Mouse (Mus musculus) limb, embryonic 12.5 days (tissue): ENCODE data around the gene Arhgap23. TPM values are rescaled to one million over a fixed set of nuclear protein-coding genes. Genes with fewer than 3 reads are reported as not detected.

Experiments
- ATAC-seq: fragments of 200-750 bp; cut with Nextera tagmentation; 2 replicates; pipeline ENCODE4 v1.8.0; 2017; ENCODE audit warnings: low read depth, moderate TSS enrichment; ENCODE audit not compliant: insufficient number of reproducible peaks, insufficient read depth, low FRiP score, low TSS enrichment
- H3K27ac ChIP-seq: fragments of 300-500 bp; sonication (generic); 2 replicates; pipeline ENCODE4 v1.5.1; 2016; ENCODE audit warnings: mild to moderate bottlenecking, moderate library complexity
- H3K27me3 ChIP-seq: fragments of 300-500 bp; sonication (generic); 2 replicates; pipeline ENCODE4 v1.6.1; 2016; ENCODE audit warnings: mild to moderate bottlenecking, moderate library complexity
- H3K36me3 ChIP-seq: fragments of 300-500 bp; sonication (generic); 2 replicates; pipeline ENCODE4 v1.6.1; 2016; ENCODE audit warnings: mild to moderate bottlenecking, moderate library complexity
- H3K4me1 ChIP-seq: fragments of 300-500 bp; sonication (generic); replicated peaks from 2 replicates; pipeline ENCODE4 v1.6.1; 2016
- H3K4me2 ChIP-seq: fragments of 300-500 bp; sonication (generic); 2 replicates; pipeline ENCODE4 v1.6.1; 2016; ENCODE audit warnings: mild to moderate bottlenecking, moderate library complexity
- H3K4me3 ChIP-seq: fragments of 300-500 bp; sonication (generic); replicated peaks from 2 replicates; pipeline ENCODE4 v1.5.1; 2016; ENCODE audit warnings: mild to moderate bottlenecking
- H3K9ac ChIP-seq: fragments of 300-500 bp; sonication (generic); replicated peaks from 2 replicates; pipeline ENCODE4 v1.6.1; 2016; ENCODE audit warnings: mild to moderate bottlenecking, moderate library complexity
- H3K9me3 ChIP-seq: fragments of 300-500 bp; sonication (generic); 2 replicates; pipeline ENCODE4 v1.6.1; 2016; ENCODE audit warnings: mild to moderate bottlenecking, moderate library complexity
- whole genome bisulfite sequencing: fragments of 180-500 bp; shearing (Covaris S2); methylation state at CpG from one replicate; pipeline ENCODE4 v1.1.7; 2016; 5-methylcytosine and 5-hydroxymethylcytosine counted together
- polyA plus RNA-seq: library from polyadenylated mRNA; unstranded; fragments of >200 nt; fragmentation: Nextera tagmentation; extraction: Ambion mirVana; gene quantifications from 2 replicates; pipeline ENCODE4 v1.2.1, GENCODE M21; 2016

Gene Arhgap23
- polyA plus RNA-seq, 1 experiment from 2014 or later, result 7.4 TPM

DNA sequence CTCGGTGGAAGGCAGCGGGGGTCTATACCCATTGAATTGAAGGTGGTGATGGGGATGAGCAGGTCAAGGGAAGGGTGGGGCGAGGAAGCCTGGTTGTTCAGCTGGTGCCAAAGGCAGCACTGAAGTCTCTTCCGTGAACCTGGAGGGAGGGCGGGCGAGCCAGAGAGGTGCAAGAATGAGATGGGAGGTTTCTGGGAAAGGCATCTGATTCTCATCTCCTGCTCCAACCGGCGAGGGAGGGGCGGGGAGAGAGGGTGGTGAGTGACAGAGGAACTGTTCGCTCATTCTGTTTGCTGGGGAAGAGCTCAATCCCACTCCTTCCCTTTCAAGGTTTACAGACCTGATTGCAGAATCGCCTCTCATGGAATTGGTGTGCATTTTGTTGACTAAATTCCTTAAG is 21.7 kb upstream of the Arhgap23 start:
- Histone ChIP-seq H3K9me3 (no peaks in the 10 kb centered on the region), H3K4me3 (no peak overlapping the region), H3K36me3 (peaks cover 86% of the 10 kb centered on the region), H3K4me1 (no peaks in the 10 kb centered on the region), H3K4me2 (no peak overlapping the region), H3K9ac (no peak overlapping the region), H3K27me3 (no peaks in the 10 kb centered on the region), H3K27ac (no peak overlapping the region)
- 78% methylated on average over 11 of the region's 11 CpGs for WGBS
- no peak for ATAC-seq

DNA sequence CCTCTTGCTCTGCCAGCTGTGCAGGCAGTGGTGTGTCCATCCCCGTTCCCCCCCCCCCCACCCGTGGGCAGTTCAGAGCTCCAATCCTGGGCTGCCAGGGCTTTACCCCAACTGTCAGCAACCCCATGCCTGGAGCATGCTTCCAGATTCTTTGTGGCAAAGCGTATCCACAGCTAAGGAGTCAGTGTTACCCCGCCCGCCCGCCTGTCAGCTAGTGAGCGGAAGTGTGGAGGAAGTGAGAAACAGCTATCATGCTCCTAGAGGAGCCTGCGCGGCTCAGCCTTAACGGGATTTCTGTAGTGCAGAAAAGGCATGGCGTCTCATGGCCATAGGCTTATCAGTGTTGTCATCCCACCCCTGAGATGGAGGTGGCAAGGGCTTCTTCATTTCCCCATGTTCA is 21.2 kb upstream of the Arhgap23 start:
- Histone ChIP-seq H3K27me3 (no peaks in the 10 kb centered on the region), H3K27ac (no peak overlapping the region), H3K36me3 (peaks cover 81% of the 10 kb centered on the region), H3K4me3 (no peak overlapping the region), H3K9ac (no peak overlapping the region), H3K4me1 (no peaks in the 10 kb centered on the region), H3K4me2 (no peak overlapping the region), H3K9me3 (no peaks in the 10 kb centered on the region)
- WGBS, result 88% methylated on average over 11 of the region's 11 CpGs
- ATAC-seq, result no peak

DNA sequence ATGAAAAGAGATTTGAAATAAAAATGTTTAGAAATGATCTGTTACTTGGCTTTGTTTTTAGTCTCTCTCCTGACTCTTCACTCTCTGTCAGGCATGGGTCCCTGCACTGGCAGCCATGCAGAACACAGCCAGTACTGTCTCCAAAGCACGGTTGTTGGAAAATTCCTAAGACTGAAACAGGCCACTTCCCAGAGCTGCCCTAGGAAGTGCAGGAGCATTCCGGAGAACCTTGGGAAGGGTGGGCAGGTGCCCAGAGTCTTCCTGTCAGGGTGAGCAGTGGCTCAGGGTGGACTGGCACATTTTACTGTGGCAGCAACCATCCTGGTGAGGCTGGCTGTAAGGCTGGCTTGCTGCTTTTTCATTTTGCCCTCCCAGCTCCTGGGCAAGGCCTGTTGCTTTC is 16.8 kb upstream of the Arhgap23 start:
- no peaks in the 10 kb centered on the region; the same call in 1 of the 2 replicates for H3K9me3 ChIP-seq
- no peak overlapping the region for H3K4me2 ChIP-seq
- peaks cover 8% of the 10 kb centered on the region for H3K4me1 ChIP-seq
- no peak for ATAC-seq
- H3K36me3 ChIP-seq, result peaks cover 38% of the 10 kb centered on the region
- 92% methylated on average over 2 of the region's 2 CpGs for WGBS
- peaks cover 16% of the 10 kb centered on the region; the same call in 1 of the 2 replicates for H3K27me3 ChIP-seq
- H3K4me3 ChIP-seq, result no peak overlapping the region
- no peak overlapping the region for H3K9ac ChIP-seq
- no peak overlapping the region for H3K27ac ChIP-seq

DNA sequence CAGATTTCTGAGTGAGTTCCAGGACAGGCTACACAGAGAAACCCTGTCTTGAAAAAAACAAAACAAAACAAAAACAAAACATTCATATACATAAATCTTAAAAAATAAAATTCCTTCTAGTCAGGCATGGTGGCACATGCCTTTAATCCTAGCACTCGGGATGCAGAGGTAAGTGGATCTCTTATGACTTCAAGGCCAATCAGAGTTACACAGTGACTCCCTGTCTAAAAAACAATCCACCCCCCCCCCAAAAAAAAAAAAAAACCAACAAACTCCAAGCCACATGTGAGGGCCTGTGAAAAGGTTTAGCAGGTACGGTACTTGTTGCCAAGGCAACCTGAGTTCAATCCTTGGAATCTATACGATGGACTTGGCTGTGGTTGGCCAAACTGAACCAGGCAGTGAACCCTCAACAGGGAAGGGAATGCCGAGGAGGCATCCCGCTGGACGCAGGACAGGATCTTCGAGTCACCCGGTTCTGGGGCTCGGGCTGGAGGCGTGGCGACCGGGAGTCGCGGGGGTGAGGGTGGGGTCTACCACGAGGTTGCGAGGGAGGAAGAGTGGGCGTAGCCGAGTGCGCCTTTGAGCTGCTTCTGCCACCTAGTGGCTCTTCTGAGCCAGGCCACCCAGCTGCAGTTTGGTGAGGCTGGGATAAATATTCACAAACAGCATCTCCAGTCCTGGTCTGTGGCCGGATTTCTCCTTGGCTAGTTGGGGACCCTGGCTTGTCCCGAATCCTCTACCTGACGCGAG is 15.2 kb upstream of the Arhgap23 start:
- ATAC-seq, result peak; percentile 41
- Histone ChIP-seq H3K4me3 (peak overlapping the region; percentile 37), H3K36me3 (peaks cover 22% of the 10 kb centered on the region), H3K27me3 (peaks cover 24% of the 10 kb centered on the region; the same call in 1 of the 2 replicates), H3K4me2 (peak overlapping the region; percentile 74), H3K4me1 (peaks cover 12% of the 10 kb centered on the region), H3K27ac (no peak overlapping the region), H3K9me3 (no peaks in the 10 kb centered on the region; the same call in 1 of the 2 replicates), H3K9ac (no peak overlapping the region)
- WGBS, result 3% methylated on average over 23 of the region's 23 CpGs

DNA sequence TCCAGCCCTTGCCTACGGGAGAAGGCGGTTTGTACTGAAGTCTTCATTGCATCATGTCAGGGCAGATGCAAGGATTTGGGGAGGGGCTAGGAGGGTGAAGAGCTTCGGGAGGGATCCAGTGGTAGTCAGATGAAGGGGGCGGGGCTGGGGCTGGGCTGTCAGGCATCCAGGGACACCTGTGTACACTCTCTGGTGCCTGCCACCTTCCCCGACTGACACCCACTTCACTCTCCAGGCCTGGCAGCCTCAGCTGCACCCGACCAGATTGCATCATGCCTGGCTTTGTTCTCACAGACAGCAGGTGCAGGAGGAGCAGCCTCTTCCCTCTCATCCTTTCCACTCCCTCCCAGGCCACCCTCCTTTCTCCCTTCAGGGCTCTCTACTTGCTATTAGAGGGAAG is 14.3 kb upstream of the Arhgap23 start:
- H3K36me3 ChIP-seq, result peaks cover 13% of the 10 kb centered on the region
- peaks cover 22% of the 10 kb centered on the region for H3K4me1 ChIP-seq
- H3K4me2 ChIP-seq, result peak overlapping the region; percentile 74
- no peak overlapping the region for H3K9ac ChIP-seq
- WGBS, result 21% methylated on average over 6 of the region's 6 CpGs
- no peak for ATAC-seq
- peaks cover 34% of the 10 kb centered on the region; the same call in 1 of the 2 replicates for H3K27me3 ChIP-seq
- H3K9me3 ChIP-seq, result no peaks in the 10 kb centered on the region; the same call in 1 of the 2 replicates
- no peak overlapping the region for H3K4me3 ChIP-seq
- no peak overlapping the region for H3K27ac ChIP-seq

DNA sequence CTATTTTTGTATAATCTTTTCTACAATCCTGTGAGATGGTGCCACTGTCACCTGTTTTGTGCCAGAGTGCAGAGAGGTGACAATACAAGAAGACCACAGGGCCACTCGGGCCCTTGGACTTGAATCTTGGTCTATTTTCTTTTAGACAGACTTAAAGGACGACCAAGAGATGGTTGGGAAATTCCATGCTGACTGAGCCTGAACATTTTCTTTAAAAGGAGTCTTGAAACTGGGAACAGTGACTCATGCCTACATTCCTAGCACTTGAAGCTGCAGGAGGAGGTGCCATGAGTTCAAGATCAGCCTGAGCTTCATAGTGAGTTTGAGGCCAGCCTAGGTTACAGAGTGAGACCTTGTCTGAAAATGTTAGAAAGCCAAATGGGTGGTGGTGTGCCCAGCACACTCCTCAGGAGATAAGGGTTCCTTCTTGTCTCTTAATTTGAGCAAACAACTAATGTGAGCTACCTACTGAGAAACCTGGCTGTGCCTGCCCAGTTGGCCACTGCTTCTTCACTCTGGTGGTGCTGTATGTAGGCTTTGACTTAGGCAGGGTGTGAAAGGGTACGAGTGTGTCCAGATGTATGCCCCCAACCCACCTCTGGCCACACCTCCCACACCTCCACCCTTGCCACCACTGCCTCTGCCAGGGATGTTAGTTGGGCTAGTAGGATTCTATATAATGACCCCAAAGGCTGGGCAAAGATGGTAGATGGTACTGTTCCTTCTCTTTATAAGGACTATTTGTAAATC is 13.5 kb upstream of the Arhgap23 start:
- H3K36me3 ChIP-seq, result peaks cover 7% of the 10 kb centered on the region; the same call in 1 of the 2 replicates
- peaks cover 30% of the 10 kb centered on the region for H3K4me1 ChIP-seq
- H3K27me3 ChIP-seq, result peaks cover 37% of the 10 kb centered on the region; the same call in 1 of the 2 replicates
- H3K4me3 ChIP-seq, result no peak overlapping the region
- WGBS, result 77% methylated on average over 3 of the region's 3 CpGs
- no peak overlapping the region for H3K9ac ChIP-seq
- H3K9me3 ChIP-seq, result no peaks in the 10 kb centered on the region; the same call in 1 of the 2 replicates
- ATAC-seq, result no peak
- no peak overlapping the region for H3K27ac ChIP-seq
- H3K4me2 ChIP-seq, result no peak overlapping the region

DNA sequence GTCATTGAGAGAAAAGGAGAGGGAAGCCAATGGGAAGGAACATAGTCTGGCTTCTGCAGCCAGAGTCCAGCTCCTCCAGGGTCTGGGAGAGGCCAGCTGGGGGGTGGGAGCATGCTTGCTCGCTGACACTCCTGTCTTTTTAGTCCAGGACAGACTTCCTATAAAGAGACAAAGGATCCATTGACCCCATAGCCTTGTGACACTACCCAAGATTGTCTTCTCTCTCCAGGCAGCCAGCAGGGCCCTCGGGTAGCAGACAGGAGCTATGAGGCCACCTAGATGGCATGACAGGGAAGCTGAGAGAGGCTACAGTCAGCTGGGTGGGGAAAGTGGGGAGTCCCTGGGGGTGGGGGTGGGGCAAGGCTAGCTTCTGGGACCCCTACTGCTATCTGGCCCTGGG is 12.6 kb upstream of the Arhgap23 start:
- ATAC-seq, result no peak

DNA sequence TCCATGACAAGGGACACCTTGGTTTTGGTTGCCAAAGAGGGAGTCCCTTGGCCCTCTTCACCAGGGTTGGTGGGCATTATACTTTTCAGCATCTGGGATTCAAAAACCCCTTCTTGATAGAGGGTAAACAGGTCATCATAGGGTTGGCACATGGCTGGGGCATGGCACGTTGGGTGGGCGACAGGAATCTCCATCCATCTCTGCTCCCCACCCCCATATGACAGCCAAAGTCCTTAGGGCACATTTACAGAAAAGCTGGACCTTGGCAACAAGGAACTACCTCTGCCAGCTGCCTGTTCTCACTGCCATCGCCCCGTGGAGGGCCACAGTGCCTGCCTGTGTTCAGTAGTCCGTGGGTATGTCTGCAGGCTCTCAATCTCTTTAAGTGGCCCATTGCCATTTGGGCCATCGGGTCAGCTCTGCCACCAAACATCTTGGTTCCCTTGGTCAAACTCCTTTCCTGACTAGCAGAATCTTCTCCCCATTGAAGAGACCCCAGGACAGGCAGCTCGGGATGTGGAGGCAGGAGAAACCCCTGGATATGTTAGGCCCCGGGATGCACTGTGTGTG is 11.6 kb upstream of the Arhgap23 start:
- Histone ChIP-seq H3K4me3 (peak overlapping the region; percentile 63), H3K4me2 (peak overlapping the region; percentile 97), H3K27me3 (peaks cover 37% of the 10 kb centered on the region; the same call in 1 of the 2 replicates), H3K36me3 (no peaks in the 10 kb centered on the region; the same call in 1 of the 2 replicates), H3K4me1 (peaks cover 34% of the 10 kb centered on the region), H3K9me3 (no peaks in the 10 kb centered on the region; the same call in 1 of the 2 replicates), H3K27ac (peak overlapping the region; percentile 1; the same call in 1 of the 2 replicates), H3K9ac (peak overlapping the region; percentile 65; the same call in 1 of the 2 replicates)
- no peak for ATAC-seq
- WGBS, result 44% methylated on average over 8 of the region's 8 CpGs

More for the DNA sequence above, 12.6 kb upstream of the Arhgap23 start:
- H3K4me3 ChIP-seq, result no peak overlapping the region
- H3K9ac ChIP-seq, result no peak overlapping the region
- no peak overlapping the region for H3K4me2 ChIP-seq
- peaks cover 3% of the 10 kb centered on the region; the same call in 1 of the 2 replicates for H3K36me3 ChIP-seq
- H3K27me3 ChIP-seq, result peaks cover 37% of the 10 kb centered on the region; the same call in 1 of the 2 replicates
- H3K4me1 ChIP-seq, result peaks cover 34% of the 10 kb centered on the region
- no peak overlapping the region; the same call in none of the 2 replicates for H3K27ac ChIP-seq
- WGBS, result 43% methylated on average over 2 of the region's 2 CpGs
- no peaks in the 10 kb centered on the region; the same call in 1 of the 2 replicates for H3K9me3 ChIP-seq

DNA sequence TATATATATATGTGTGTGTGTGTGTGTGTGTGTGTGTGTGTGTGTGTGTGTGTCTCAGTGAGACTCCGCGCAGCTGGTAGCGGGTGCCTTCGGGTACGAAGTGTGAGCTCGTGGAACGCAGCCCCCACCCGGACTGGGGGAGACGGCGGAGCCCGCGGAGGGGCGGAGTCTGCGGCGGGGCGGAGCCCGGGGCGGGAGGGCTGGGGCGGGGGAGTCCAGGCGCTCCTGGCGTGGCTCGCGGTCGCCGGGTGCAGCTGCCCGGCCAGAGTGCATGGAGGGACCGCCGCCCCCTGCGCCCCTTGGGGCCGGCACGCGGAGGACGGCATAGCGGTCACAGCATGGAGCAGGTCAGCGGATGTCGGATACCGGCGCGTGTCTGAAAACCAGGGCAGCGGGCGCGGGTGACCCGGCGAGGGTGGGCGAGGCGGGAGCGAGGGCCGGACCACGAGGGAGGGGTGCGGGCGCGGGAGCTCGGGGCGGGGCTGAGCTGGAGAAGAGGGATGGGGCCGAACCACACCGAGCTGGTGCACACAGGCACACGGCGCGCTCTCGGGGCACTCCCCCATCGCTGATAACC is 11.1 kb upstream of the Arhgap23 start:
- Histone ChIP-seq H3K27ac (no peak overlapping the region; the same call in 1 of the 2 replicates), H3K36me3 (no peaks in the 10 kb centered on the region), H3K4me3 (peak overlapping the region; percentile 63), H3K4me1 (peaks cover 34% of the 10 kb centered on the region), H3K9me3 (no peaks in the 10 kb centered on the region; the same call in 1 of the 2 replicates), H3K9ac (peak overlapping the region; percentile 65), H3K4me2 (peak overlapping the region; percentile 97), H3K27me3 (peaks cover 37% of the 10 kb centered on the region; the same call in 1 of the 2 replicates)
- ATAC-seq, result peak; percentile 40
- under 1% methylated on average over 46 of the region's 61 CpGs for WGBS

DNA sequence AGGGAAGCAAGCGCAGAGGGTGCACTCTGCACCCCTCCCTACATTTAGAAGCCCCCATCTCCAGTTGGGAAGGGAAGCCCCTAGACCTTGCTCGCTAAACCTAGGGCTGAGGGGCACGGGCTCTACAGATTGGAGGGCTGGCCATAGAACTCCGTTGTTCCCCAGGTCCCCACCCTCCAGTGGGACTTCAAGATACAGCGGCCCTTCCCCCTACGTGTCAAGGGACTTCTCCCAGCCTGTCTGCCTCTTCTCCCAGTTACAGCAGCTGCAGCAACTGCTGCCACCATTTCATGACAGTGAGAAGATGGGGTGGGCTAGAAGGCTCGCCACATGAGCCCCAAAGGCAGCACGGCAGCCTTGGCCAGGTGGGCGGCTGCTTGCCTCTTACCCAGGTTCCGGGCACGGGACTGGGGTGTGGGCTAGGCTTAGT is 10.6 kb upstream of the Arhgap23 start:
- Histone ChIP-seq H3K4me2 (peak overlapping the region; percentile 97), H3K36me3 (no peaks in the 10 kb centered on the region), H3K27ac (no peak overlapping the region), H3K9ac (peak overlapping the region; percentile 65), H3K4me3 (peak overlapping the region; percentile 63), H3K4me1 (peaks cover 34% of the 10 kb centered on the region), H3K9me3 (no peaks in the 10 kb centered on the region), H3K27me3 (peaks cover 37% of the 10 kb centered on the region; the same call in 1 of the 2 replicates)
- peak; percentile 40 for ATAC-seq
- 4% methylated on average over 11 of the region's 11 CpGs for WGBS
